Mouse (Mus musculus): ENCODE measurements around the gene Nop58. TPM values are rescaled to one million over a fixed set of nuclear protein-coding genes. Genes with fewer than 3 reads are reported as not detected.
"Not testable (repeated sequence)": the region's sequence is repeated elsewhere in the genome, so short reads cannot be mapped to it uniquely, and the experiment has no call there.

Gene Nop58
- total RNA-seq (2021) = 10 to 100 TPM; 64.1 to 68.6 TPM
- long read RNA-seq, experiment 1, full-length matches to known transcripts = 11 of 14 reads
- long read RNA-seq, experiment 1, partial matches to known transcripts = 1 of 14 reads
- long read RNA-seq, experiment 1, other reads (novel, unspliced or antisense) = 2 of 14 reads
- long read RNA-seq, experiment 2, full-length matches to known transcripts = 13 of 18 reads
- long read RNA-seq, experiment 2, partial matches to known transcripts = 1 of 18 reads
- long read RNA-seq, experiment 2, other reads (novel, unspliced or antisense) = 4 of 18 reads

GRCm38 (mm10) chr1:59684819-59685755 is at the start of gene Nop58:
Gene Nop58 (plus strand): TSS chr1:59684971.
- DNase-seq (ENCODE audit: low spot score in 2 of 2) = peak; percentile 85 to 96

DNA sequence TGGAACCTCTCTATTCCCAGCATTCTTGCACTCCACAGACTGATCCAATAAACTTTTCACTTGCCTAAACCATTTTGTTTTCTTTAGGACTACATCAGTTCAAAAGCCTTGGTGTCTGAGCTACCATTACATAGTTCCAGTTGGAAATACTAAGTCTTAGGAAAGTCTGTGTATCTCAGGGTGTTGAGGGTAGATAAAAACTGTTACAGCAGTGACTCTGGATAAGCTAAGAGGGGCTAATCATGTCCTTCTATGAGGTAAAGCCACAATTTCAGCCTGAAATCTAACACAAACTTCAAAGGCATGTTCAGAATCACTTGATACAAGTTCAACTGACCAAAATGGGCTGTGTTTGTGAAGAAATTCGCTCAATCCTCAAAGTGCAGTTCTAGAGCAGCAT is 48.4 kb upstream of the Nop58 start:
- no peak for DNase-seq (ENCODE audit: low spot score in 2 of 2)

- no peak for DNase-seq (ENCODE audit: low spot score in 2 of 2)
Observed at GRCm38 (mm10) chr1:59638371-59638770, 46.4 kb upstream of the Nop58 start.

DNA sequence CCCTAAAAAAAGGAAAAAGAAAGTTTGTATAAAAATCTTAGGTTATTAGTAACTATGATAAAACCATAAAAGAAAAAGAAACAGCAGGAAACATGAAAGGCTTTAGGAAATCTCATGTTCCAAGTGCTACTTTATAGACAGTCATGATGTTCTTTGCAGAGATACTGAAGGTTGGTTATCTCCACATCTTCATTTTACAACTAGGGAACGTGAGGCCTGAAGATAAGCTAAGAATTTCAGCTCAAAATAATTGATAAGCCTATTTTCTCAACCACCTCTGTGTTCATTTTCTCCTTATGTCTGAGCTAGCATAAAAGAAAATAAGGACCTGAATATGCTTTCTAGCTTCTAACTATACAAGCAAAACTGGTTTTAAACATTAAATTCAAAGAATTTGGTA is 42.3 kb upstream of the Nop58 start:
- no peak for DNase-seq (ENCODE audit: low spot score in 2 of 2)

DNA sequence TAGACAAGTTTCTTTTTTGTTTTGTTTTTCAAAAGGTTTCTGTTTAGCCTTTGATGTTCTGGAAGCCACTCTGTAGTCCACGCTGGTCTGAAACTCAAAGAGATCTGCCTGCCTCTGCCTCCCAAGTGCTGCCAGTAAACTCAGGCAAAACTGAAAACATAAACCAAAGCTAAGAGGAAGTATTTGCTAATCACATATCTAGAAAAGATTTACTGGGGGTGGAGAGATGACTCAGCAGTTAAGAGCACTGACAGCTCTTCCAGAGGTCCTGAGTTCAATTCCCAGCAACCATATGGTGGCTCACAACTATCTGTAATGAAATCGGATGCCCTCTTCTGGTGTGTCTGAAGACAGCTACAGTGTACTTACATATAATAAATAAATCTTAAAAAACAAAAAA is 38.3 kb upstream of the Nop58 start:
- DNase-seq (ENCODE audit: low spot score in 2 of 2) = not testable (repeated sequence)

DNA sequence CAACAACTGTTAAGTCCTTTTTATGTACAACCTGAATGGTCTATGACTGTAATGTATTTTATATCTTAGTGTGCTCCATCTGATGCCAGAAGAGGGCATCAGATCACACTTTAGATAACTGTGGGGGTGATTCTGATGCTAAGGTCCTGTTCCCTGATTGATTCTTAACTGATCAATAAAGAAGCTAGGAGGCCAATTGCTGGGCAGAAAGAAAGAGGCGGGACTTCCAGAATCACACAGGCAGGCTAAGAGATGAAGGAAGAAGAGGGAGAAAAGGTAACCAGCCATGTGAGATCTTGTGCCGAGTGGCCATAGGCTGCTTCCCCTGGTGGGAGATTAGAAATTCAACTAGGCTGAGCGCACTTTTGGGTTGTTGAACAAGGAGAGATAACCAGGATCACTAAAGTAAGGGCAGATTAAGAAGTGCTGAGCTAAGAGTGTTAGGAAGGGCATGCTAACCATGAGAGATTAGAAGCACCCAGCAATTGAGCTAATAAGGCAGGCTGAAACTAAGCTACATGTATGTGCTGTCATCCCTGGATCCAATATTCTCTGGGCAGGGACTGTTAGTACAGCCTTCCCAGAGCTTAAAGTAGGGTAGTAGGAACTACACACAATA is 33.5 kb upstream of the Nop58 start:
- no peak for DNase-seq (ENCODE audit: low spot score in 2 of 2)

DNA sequence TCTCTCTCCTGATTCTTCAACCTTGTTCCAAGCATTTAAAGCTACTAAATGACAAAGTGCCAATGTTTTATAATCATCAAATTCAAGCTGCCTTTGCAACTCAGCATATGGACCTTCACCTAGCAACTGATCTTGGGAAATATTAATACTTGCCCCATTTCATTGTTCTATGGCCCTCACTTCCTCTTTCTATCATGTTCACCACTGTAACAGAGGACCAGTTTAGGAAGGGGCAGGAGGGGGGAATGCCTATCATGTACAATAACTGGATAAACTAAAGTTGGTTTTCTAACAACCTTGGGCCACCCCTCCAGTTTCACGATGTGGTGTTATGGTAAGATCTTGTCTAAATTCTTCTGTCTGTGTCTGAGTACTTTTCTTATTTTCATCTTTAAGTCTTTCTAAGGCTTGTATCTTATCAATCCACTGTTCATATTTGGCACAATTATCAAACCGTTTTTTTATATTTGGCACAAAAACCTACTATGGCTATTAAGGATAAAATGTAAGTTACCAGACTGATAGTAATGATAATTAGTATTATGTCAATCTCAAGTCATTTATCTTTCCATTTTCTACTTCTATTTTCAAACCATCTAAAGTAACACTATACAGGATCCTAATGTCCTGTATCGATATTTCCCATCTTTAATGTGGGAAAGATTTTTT is 31.4 kb upstream of the Nop58 start:
- DNase-seq (ENCODE audit: low spot score in 2 of 2) = no peak

DNA sequence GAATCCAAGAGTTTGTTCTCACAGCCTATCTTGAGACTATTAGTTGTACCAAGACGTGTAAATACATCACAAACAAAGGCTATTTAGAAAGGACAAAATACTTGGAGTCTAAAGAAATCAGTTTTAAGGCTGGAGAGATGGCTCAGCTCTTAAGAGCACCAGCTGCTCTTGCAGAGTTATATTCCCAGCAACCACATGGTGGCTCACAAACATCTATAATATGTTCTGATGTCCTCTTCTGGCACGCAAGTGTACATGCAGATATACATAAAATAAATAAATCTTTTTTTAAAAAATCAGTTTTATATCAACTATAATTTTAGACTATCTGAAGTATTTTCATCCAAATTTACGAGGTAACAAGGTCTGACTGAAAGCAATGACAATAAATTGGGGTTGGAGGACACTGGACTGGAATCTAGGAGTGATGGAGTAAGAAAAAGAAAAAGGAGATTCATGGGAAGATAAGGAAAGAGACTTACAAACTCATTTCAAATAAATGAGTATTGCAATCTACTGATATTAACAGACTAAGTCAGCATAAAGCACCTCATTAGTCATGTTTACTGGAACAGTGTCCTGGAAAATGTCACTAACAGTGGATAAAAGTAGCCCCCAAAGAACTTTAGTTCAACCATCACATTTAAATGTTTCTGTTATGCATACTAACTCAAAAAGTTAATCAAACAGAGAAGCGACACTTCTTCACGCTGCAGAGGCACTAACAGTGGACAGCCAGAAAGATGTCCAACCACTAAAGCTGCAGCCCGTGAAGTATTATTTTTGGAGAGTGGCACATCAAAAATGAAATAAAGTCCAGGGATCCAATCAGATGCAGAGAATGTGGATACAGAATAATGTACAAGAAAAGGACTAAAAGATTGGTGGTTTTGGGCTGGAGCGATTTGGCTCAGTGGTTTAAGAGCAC is 28.3 kb upstream of the Nop58 start:
- no peak for DNase-seq (ENCODE audit: low spot score in 2 of 2)

DNA sequence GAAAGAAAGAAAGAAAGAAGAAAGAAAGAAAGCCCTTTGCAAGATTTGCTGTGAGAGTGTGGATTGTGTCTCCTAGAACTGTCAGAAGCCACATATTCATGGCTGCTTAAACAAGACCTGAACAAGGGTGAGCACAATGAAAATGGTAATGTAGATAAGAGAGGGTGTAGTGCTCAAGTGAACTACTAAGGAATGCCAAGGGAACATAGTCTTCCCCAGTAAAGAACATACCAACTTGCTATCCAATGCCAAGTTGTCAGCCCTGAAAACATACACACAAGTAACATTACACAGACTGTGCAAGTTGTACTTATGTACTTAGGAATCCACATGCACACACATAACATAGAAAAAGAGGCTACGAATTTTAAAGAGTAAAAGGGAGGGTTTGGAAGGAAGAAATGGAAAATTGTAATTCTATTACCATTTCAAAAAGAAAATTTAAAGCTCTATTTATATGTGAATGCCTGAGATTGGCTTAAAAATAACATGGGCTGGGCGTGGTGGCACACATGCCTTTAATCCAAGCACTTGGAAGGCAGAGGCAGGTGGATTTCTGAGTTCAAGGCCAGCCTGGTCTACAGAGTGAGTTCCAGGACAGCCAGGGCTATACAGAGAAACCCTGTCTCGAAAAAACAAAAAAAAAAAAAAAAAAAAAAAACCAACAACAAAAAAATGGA is 21.2 kb upstream of the Nop58 start:
- DNase-seq (ENCODE audit: low spot score in 2 of 2) = no peak

GRCm38 (mm10) chr1:59668871-59669270 is 15.9 kb upstream of the Nop58 start:
- DNase-seq (ENCODE audit: low spot score in 2 of 2) = no peak

GRCm38 (mm10) chr1:59669962-59670630 is 14.7 kb upstream of the Nop58 start:
- DNase-seq (ENCODE audit: low spot score in 2 of 2) = peak in 1 of 2 experiments; percentile 21

- DNase-seq (ENCODE audit: low spot score in 2 of 2) = peak; percentile 85 to 91
Observed at GRCm38 (mm10) chr1:59670641-59671168, 14.1 kb upstream of the Nop58 start, which contains the start of gene Sumo1. Gene Sumo1 (minus strand): TSS chr1:59670834.

DNA sequence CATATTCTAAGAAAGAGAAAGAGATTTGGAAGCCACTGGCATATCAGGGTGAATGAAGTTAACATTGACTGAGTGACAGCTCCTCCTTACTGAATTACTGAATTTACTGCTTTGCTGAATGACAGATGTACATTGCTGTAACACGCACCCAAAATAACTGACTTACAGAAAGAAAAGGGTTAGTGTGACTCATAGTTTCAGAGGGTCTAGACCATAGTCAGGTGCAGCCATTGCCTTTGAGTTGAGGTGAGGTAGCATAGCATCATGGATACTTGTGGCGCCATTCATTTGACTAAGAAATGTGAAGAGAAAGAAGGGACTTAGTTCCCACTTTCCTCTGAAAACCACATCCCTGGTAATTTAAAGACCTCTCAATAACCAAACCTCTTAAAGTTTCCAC is 11.1 kb upstream of the Nop58 start:
- no peak for DNase-seq (ENCODE audit: low spot score in 2 of 2)

GRCm38 (mm10) chr1:59683926-59684818 is 599 bp upstream of the Nop58 start:
- peak in 1 of 2 experiments; percentile 11 for DNase-seq (ENCODE audit: low spot score in 2 of 2)

GRCm38 (mm10) chr1:59687493-59687892 is 2.7 kb downstream of the Nop58 start:
- no peak for DNase-seq (ENCODE audit: low spot score in 2 of 2)

DNA sequence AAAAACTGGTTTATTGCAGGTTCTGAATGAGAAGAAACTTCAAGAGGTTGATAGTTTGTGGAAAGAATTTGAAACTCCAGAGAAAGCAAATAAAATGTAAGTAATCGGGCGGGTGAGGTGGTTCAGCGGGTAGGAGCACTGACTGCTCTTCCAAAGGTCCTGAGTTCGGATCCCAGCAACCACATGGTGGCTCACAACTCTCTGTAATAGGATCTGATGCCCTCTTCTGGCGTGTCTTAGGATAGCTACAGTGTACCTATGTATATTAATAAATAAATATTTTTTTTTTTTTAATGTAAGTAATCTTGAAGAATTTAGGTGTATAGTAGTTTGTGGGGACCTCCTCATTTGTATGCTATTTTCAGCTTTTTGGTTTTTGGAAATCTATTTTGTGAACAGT is 5.7 kb downstream of the Nop58 start:
- no peak for DNase-seq (ENCODE audit: low spot score in 2 of 2)

GRCm38 (mm10) chr1:59697751-59698150 is 13.0 kb downstream of the Nop58 start:
- no peak for DNase-seq (ENCODE audit: low spot score in 2 of 2)

- no peak for DNase-seq (ENCODE audit: low spot score in 2 of 2)
Observed at GRCm38 (mm10) chr1:59698207-59698606, 13.4 kb downstream of the Nop58 start.
